Mouse (Mus musculus) intestine, postnatal 0 days (tissue): Measurements from ENCODE around the gene Serpinf2. TPM values are rescaled to one million over a fixed set of nuclear protein-coding genes. Genes with fewer than 3 reads are reported as not detected.

Experiments used
- ATAC-seq: fragments of 200-750 bp; cut with Nextera tagmentation; 2 replicates; pipeline ENCODE4 v1.8.0; 2017; ENCODE audit warnings: mild to moderate bottlenecking, moderate TSS enrichment, moderate library complexity
- H3K27ac ChIP-seq: fragments of 300-500 bp; sonication (generic); 2 replicates; pipeline ENCODE4 v1.5.1; 2014; ENCODE audit warnings: mild to moderate bottlenecking, low read depth, low read length, moderate library complexity
- H3K27me3 ChIP-seq: fragments of 300-500 bp; sonication (generic); replicated peaks from 2 replicates; pipeline ENCODE4 v1.6.1; 2014; ENCODE audit warnings: low read length, mixed read lengths; ENCODE audit not compliant: control insufficient read depth, insufficient read depth
- H3K36me3 ChIP-seq: fragments of 300-500 bp; sonication (generic); 2 replicates; pipeline ENCODE4 v1.6.1; 2014; ENCODE audit warnings: mild to moderate bottlenecking, moderate library complexity; ENCODE audit not compliant: control insufficient read depth, insufficient read depth
- H3K4me1 ChIP-seq: fragments of 300-500 bp; sonication (generic); replicated peaks from 2 replicates; pipeline ENCODE4 v1.6.1; 2014; ENCODE audit warnings: antibody characterized with exemption, low read length, mixed read lengths; ENCODE audit not compliant: control insufficient read depth, insufficient read depth
- H3K4me2 ChIP-seq: fragments of 300-500 bp; sonication (generic); replicated peaks from 2 replicates; pipeline ENCODE4 v1.6.1; 2014; ENCODE audit warnings: low read depth, mild to moderate bottlenecking, moderate library complexity
- H3K4me3 ChIP-seq: fragments of 300-500 bp; sonication (generic); 2 replicates; pipeline ENCODE4 v1.5.1; 2014; ENCODE audit warnings: low read depth, low read length
- H3K9ac ChIP-seq: fragments of 300-500 bp; sonication (generic); 2 replicates; pipeline ENCODE4 v1.6.1; 2014; ENCODE audit warnings: mild to moderate bottlenecking, low read depth, low read length
- H3K9me3 ChIP-seq: fragments of 300-500 bp; sonication (generic); 2 replicates; pipeline ENCODE4 v1.6.1; 2016; ENCODE audit warnings: mixed run types; ENCODE audit not compliant: control insufficient read depth
- CTCF ChIP-seq: sonication (generic); IDR thresholded peaks from 2 replicates; pipeline ENCODE4 v1.5.1; 2016; ENCODE audit warnings: low read depth, mild to moderate bottlenecking, control low read depth, antibody characterized with exemption, moderate library complexity
- WGBS: fragments of 180-500 bp; shearing (Covaris S2); extraction: QIAGEN DNeasy Blood & Tissue Kit; methylation state at CpG from one replicate; pipeline ENCODE4 v1.1.7; 2014; 5-methylcytosine and 5-hydroxymethylcytosine counted together
- polyA plus RNA-seq: library from polyadenylated mRNA; unstranded; fragments of >200 nt; fragmentation: Nextera tagmentation; extraction: Ambion mirVana; gene quantifications from 2 replicates; pipeline ENCODE4 v1.2.1, GENCODE M21; 2015

The Serpinf2 gene
- polyA plus RNA-seq, 1 experiment from 2014 or later: 2.7 TPM

DNA sequence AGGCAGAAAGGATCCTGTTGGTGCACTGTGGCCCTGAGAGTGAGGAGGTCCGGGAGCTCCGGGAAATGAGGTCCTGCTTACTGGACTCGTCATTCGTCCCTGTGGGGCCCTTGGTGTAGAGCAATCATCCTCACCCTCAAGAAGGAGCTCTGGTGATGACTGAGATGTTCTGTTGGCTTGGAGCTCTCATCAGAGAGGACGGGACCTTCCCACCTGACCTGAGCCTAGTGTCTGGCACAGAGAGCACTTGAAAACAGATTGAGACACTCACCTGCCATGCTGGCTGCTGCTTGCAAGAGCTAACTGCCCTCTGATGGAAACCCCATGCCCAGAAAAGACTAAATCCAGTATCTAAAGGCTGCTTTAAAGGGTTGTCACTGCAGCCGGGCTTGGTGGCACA, 34.6 kb downstream of the Serpinf2 start:
- TF ChIP-seq CTCF: no peak
- Histone ChIP-seq H3K9me3 (no peaks in the 10 kb centered on the region), H3K27ac (no peak overlapping the region), H3K4me3 (no peak overlapping the region), H3K4me1 (0 out of 2 replicates have a peak, but pooled peaks cover 3% of the 10 kb centered on the region), H3K4me2 (no peak overlapping the region), H3K36me3 (0 out of 2 replicates have a peak, but pooled peaks cover 5% of the 10 kb centered on the region), H3K9ac (no peak overlapping the region), H3K27me3 (no peaks in the 10 kb centered on the region)
- no peak for ATAC-seq
- 90% methylated on average over 6 of the region's 6 CpGs for WGBS

DNA sequence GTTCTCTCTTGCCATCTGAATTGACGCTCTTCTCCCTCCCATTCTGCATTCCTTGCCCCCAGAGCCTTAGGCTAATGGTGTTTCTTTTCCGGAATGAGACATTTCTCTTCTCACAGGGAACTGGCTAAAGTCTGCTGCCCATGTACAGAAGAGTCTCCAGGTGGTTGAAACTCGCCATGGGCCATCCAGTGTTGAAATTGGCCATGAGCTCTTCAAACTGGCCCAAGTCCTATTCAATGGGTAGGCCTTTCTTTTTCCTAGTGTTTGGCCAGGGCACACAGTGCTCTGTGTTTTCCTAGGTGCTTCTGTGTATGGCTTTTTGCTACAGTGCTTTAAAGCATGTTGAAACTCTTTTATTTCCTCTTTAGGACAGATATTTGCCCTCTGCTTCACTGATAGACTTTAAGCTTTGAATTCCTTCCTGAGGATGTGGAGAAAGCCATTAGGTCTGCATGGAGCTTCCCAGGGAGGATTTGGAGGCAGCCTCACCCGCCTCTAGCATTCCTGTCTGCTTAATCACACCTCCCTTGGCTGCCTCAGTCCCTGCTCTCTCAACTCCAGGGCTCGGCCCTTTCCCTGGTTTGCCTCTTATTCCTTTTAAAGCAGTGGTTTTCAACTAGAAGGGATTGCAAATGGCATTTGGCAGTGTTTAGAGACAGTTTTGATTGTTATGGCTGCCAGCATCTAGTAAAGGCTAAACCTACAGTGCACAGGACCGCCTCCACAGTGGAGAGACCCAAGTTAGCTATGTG, 35.9 kb downstream of the Serpinf2 start:
- no peak overlapping the region for H3K4me3 ChIP-seq
- H3K27ac ChIP-seq: peak overlapping the region; percentile 3; the same call in 1 of the 2 replicates
- H3K9me3 ChIP-seq: no peaks in the 10 kb centered on the region
- no peaks in the 10 kb centered on the region for H3K27me3 ChIP-seq
- 74% methylated on average over 6 of the region's 6 CpGs for WGBS
- no peak for TF ChIP-seq CTCF
- H3K4me2 ChIP-seq: no peak overlapping the region
- 0 out of 2 replicates have a peak, but pooled peaks cover 5% of the 10 kb centered on the region for H3K36me3 ChIP-seq
- no peak overlapping the region for H3K9ac ChIP-seq
- no peak for ATAC-seq
- H3K4me1 ChIP-seq: 0 out of 2 replicates have a peak, but pooled peaks cover 3% of the 10 kb centered on the region

DNA sequence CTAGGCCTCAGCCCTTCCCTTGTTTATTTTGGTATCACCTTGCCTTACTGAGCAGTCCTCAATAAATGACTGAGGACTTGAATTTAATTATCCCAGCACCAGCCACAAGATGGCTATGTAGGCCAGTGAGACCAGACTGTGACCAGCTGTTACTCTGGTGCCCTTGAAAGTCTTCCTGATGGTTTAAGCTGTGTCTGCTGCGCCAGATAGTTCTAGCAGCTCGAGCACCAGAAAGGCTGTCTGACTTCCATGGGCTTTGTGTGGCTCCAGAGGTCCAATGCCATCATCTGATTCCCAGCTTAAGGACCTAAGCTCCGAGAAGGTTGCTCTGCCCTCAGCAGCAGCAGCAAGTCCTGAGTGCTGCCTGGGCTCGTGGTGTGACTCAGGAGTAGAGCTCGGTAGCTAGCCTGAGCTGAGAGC, 37.1 kb downstream of the Serpinf2 start:
- Histone ChIP-seq H3K4me1 (0 out of 2 replicates have a peak, but pooled peaks cover 3% of the 10 kb centered on the region), H3K9ac (no peak overlapping the region), H3K4me3 (no peak overlapping the region), H3K27me3 (no peaks in the 10 kb centered on the region), H3K9me3 (no peaks in the 10 kb centered on the region), H3K4me2 (no peak overlapping the region), H3K27ac (no peak overlapping the region), H3K36me3 (0 out of 2 replicates have a peak, but pooled peaks cover 5% of the 10 kb centered on the region)
- ATAC-seq: peak; percentile 80
- WGBS: 48% methylated on average over 5 of the region's 5 CpGs
- TF ChIP-seq CTCF: peak; percentile 90

DNA sequence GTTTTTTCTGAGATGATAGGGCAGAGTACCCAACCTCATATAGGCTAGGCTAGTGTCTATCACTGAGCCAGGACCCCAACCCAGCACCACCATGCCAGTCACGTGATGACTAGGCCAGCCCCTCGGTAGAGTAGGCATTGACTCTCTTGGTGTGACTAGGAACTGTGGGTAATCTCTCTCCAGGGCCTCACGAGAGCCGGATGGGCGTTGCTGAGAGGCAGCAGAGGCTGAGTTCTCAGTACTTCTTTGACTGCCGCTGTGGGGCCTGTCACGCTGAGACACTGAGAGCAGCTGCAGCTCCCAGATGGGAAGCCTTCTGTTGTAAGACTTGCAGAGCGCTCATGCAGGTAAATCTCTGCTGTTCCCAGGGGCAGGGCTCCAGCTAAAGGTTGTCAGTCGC, 39.3 kb downstream of the Serpinf2 start:
- Histone ChIP-seq H3K9ac (no peak overlapping the region), H3K4me1 (0 out of 2 replicates have a peak, but pooled peaks cover 3% of the 10 kb centered on the region), H3K36me3 (no peaks in the 10 kb centered on the region), H3K9me3 (no peaks in the 10 kb centered on the region), H3K27me3 (no peaks in the 10 kb centered on the region), H3K4me3 (no peak overlapping the region), H3K27ac (no peak overlapping the region), H3K4me2 (no peak overlapping the region)
- TF ChIP-seq CTCF: no peak
- WGBS: 80% methylated on average over 9 of the region's 9 CpGs
- ATAC-seq: no peak

DNA sequence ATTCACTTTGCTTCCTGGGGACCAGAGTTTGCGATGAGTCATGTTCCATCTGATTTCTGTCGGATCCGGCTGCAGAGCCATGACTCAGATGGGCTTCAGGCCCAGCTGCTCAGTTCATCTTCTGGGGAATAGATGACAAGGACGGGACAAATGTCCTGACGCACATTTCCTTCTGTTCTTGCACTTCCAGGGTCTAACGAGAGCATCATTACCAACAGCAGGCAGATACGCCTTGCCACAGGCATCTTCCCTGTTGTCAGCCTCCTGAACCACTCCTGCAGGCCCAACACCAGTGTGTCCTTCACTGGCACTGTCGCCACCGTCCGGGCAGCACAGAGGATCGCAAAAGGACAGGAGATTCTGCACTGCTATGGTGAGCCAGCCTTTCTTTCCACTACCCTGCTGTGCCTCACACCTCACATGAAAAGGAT, 40.0 kb downstream of the Serpinf2 start:
- 0 out of 2 replicates have a peak, but pooled peaks cover 3% of the 10 kb centered on the region for H3K4me1 ChIP-seq
- H3K9me3 ChIP-seq: no peaks in the 10 kb centered on the region
- no peak for ATAC-seq
- no peak overlapping the region for H3K4me2 ChIP-seq
- no peak for TF ChIP-seq CTCF
- no peaks in the 10 kb centered on the region for H3K27me3 ChIP-seq
- H3K27ac ChIP-seq: no peak overlapping the region
- H3K4me3 ChIP-seq: no peak overlapping the region
- H3K9ac ChIP-seq: no peak overlapping the region
- no peaks in the 10 kb centered on the region for H3K36me3 ChIP-seq
- 84% methylated on average over 11 of the region's 11 CpGs for WGBS

DNA sequence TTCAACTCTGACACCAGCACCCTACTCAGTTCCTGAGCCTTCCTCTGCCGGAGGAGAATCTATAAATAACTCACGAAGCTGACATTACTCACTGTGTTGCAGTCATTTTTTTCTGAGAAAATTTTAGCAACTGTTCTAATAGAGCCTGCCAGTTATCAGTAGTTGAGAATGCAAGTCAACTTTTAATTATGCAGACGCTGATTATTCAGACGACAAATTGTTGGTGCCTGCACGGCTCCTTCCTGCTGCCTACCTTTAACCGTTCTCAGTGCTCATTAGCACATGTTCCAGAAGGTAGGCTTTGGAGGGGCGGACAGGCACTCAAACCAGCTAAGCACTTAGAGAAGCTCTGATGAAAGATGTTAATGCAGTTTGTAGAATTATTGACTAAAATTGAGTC, 41.9 kb downstream of the Serpinf2 start:
- TF ChIP-seq CTCF: no peak
- Histone ChIP-seq H3K9me3 (no peaks in the 10 kb centered on the region), H3K9ac (no peak overlapping the region), H3K4me2 (no peak overlapping the region), H3K36me3 (no peaks in the 10 kb centered on the region), H3K4me1 (no peaks in the 10 kb centered on the region), H3K4me3 (no peak overlapping the region), H3K27me3 (no peaks in the 10 kb centered on the region), H3K27ac (no peak overlapping the region)
- 79% methylated on average over 7 of the region's 7 CpGs for WGBS
- no peak for ATAC-seq
